Mouse (Mus musculus): ENCODE data around the gene Syce2.
"Not testable (repeated sequence)": the region's sequence is repeated elsewhere in the genome, so short reads cannot be mapped to it uniquely, and the experiment has no call there.

Syce2 gene

GRCm38 (mm10) chr8:84871376-84872308, at the start of gene Syce2:
Gene Syce2, plus strand, starts transcription at chr8:84872111.
- peak; percentile 64 for DNase-seq (ENCODE audit: low read depth, low spot score)

- DNase-seq (ENCODE audit: low read depth, low spot score), result no peak
Measured at GRCm38 (mm10) chr8:84822723-84823122, 49.2 kb upstream of the Syce2 start, which contains the start of gene Dand5. Gene Dand5, minus strand, starts transcription at chr8:84822823.

DNA sequence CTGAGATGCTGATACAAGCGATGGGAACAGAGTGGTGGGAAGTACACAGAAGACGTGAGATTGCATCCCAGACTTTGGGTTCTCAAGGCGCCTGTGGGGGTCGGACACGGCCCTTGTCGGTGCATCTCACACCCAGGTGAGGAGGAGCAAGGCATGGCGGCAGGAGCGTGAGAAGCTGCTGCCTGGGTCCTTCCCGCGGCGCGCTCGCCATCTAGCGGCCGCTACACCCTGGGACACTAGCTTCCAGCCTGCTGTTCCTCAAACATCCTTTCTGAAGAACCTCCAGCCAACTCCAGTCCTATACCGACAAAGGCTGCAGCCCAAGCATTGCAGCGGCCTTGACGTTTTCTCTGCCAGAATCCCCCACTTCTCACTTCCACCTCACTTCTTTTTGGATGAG, 48.3 kb upstream of the Syce2 start:
- DNase-seq (ENCODE audit: low read depth, low spot score), result peak; percentile 81

DNA sequence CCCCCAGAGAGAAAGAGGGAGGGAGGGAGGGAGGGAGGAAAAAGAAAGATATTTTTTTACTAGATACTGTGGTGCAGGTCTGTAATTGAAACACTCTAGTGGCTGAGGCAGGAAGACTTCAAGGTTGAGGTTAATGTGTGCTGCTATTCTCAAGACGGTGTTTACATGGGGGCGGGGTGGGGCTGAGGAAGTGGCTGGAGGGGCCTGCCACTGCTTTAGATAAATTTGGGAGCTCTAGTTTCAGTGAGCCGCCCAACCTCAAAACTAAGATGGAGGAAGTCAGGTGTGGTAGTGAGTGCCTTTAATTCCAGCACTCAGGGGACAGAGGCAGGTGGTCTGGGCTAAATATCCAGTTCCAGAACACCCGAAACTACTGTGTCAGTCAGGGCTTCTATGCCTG, 46.3 kb upstream of the Syce2 start:
- DNase-seq (ENCODE audit: low read depth, low spot score), result no peak

DNA sequence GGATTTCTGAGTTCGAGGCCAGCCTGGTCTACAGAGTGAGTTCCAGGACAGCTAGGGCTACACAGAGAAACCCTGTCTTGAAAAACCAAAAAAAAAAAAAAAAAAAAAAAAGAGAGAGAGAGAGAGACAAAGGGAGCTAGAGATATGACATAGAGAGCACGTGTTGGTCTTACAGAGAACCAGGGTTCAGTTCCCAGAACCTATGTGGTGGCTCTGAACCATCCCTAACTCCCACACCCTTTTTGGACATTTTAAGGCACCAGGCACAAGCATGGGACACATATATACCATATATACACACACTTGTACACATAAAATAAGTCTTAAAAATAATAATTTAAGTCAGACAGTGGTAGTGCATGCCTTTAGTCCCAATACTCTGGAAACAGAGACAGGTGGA, 45.4 kb upstream of the Syce2 start:
- DNase-seq (ENCODE audit: low read depth, low spot score), result not testable (repeated sequence)

DNA sequence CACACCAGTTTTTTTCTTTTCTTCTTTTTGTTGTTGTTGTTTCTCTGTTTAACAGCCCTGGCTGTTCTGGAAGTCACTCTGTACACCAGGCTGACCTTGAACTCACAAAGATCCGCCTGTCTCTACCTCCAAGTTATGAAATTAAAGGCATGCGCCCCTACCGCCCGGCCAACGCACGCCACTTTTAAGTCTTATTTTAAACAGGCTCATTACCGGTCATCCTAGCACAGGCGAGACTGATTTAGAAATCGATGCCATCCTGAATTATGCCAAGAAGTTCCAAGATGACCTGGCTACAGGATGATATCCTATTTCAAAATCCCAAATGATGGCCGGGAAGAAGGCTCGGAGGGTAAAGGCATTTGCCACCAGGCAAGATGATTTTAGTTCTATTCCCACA, 40.4 kb upstream of the Syce2 start, which contains the start of gene Gadd45gip1:
TSS of gene Gadd45gip1 (plus strand) at position 33 of the 400 bp plus-strand sequence.
- DNase-seq (ENCODE audit: low read depth, low spot score), result peak; percentile 81

- peak; percentile 73 for DNase-seq (ENCODE audit: low read depth, low spot score)
Measured at GRCm38 (mm10) chr8:84832034-84832717, 39.7 kb upstream of the Syce2 start.

GRCm38 (mm10) chr8:84832759-84833742, 38.9 kb upstream of the Syce2 start:
- peak; percentile 71 for DNase-seq (ENCODE audit: low read depth, low spot score)

GRCm38 (mm10) chr8:84834002-84834865, 37.7 kb upstream of the Syce2 start:
- DNase-seq (ENCODE audit: low read depth, low spot score), result no peak

- DNase-seq (ENCODE audit: low read depth, low spot score), result peak; percentile 42
Measured at GRCm38 (mm10) chr8:84834866-84835855, 36.8 kb upstream of the Syce2 start.

GRCm38 (mm10) chr8:84837149-84837911, 34.6 kb upstream of the Syce2 start:
- peak; percentile 79 for DNase-seq (ENCODE audit: low read depth, low spot score)

GRCm38 (mm10) chr8:84837912-84838470, 33.9 kb upstream of the Syce2 start:
- DNase-seq (ENCODE audit: low read depth, low spot score), result no peak

- no peak for DNase-seq (ENCODE audit: low read depth, low spot score)
Measured at GRCm38 (mm10) chr8:84838513-84838912, 33.4 kb upstream of the Syce2 start.

GRCm38 (mm10) chr8:84839411-84839810, 32.5 kb upstream of the Syce2 start:
- DNase-seq (ENCODE audit: low read depth, low spot score), result no peak

DNA sequence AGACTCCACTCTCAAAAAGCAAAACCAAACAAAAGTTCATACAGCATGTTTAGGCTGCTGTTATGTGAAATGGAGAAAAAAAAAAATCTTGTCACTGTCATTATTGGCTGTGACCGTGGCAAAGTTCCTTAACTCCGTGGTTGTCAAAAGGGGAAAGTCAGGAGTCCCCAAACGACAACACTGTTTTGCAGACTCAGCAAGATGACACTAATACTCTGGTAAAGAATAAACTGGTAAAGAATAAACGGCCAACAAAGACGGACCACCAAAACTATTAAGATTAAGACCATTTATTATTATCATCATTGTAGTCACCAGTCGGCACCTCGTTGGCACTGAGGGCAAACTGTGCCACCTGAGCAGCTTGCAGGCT, 32.0 kb upstream of the Syce2 start:
- DNase-seq (ENCODE audit: low read depth, low spot score), result no peak

DNA sequence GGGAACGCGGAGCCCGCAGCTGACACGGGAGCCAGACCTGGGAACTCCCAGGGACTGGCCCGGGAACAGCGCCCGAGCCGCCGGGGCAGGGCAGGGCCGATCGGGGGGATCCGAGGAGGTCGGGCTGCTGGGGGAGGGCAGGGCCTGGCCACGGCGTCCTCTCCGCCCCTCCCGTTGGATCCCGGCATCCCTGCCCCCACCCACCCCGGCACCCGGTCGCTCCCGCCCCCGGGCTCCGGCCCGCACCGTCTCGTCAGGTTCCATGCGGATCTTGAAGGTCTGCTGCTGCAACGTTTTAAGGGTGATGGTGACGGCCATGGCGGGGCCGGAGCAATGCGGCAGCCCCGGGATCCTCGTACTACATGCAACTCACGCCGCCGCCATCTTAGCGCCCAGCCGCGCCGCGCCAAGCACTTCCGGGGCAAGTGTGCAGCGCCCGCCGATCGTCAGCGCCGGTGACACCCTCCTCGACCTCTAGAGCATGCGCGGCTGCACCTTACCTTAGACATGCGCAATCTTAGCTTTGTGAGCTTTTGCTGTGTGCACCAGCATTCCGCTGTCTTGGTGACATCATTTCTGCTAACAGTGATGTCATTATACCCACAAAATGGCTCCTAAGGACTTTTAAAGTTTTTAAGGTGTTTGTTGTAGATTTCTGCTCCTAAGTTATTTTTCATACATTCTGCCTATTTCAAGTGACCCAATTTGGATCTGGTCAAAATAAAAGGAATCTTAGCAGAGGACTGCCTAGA, 31.5 kb upstream of the Syce2 start, which contains the start of gene Rad23a:
TSS of gene Rad23a (minus strand) at position 418 of the 752 bp plus-strand sequence.
- peak; percentile 99 for DNase-seq (ENCODE audit: low read depth, low spot score)

DNA sequence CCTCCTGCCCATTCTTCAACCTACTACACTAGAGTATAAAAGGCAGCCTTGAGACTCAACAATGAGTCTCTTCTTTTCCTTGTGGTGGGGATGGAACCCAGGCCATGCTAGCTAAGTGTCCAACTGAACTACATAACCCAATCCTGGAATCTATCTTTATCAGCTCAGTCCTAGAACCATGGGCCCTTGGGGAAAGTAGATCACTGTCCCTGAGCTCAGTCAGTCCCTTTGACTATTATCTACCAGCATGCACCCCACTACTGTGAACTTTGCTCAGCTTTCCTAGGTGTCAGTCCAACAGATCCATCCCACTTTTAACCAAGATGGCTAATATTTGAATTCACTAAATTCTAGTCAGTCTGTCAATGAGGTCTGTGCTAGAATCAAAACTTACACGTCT, 30.4 kb upstream of the Syce2 start:
- no peak for DNase-seq (ENCODE audit: low read depth, low spot score)

Data from 3T3-L1 (cell line).